In genomic region chr7:24726808-24727207, GRCm38 (mm10) we compare ENCODE assay signal across 19 mouse cellular contexts. TPM values are rescaled to one million over a fixed set of nuclear protein-coding genes. Genes with fewer than 3 reads are reported as not detected.
"Had no signal": no experiment of that assay in that cellular context is flagged by ENCODE, and none has a peak within 500 bp of the region (broad histone marks: within the 10 kb centered on the region; RNA-seq: fewer than 3 reads in every experiment).

Gene Gm4763 (minus strand): TSS chr7:24726908.

RNA-seq across cellular contexts. Expression of gene Gm4763, which starts in this region (rescaled TPM):
- polyA plus RNA-seq: cortical plate, adult 2 months; embryonic facial prominence, embryonic 10.5 days; embryonic facial prominence, embryonic 11.5 days; embryonic facial prominence, embryonic 12.5 days; embryonic facial prominence, embryonic 13.5 days; embryonic facial prominence, embryonic 14.5 days; embryonic facial prominence, embryonic 15.5 days; erythroblast, embryonic 14.5 days; forebrain, embryonic 10.5 days; forebrain, embryonic 11.5 days; forebrain, embryonic 12.5 days; forebrain, embryonic 13.5 days; forebrain, embryonic 14.5 days; forebrain, embryonic 15.5 days; forebrain, embryonic 16.5 days; forebrain, postnatal 0 days; frontal cortex, adult 2 months; gonadal fat pad, adult 2 months; heart, adult 2 months had no signal
